Mouse (Mus musculus) embryo, embryonic 9.5 days (tissue): ENCODE measurements around the gene Nid1.

Experiments used
- DNase-seq: peaks from one replicate; pipeline ENCODE4 v3.0.0-alpha.2; 2017; ENCODE audit errors: extremely low spot score

The Nid1 gene

GRCm38 (mm10) chr13:13489861-13490260 lies 52.5 kb downstream of the Nid1 start:
- DNase-seq = no peak

- no peak for DNase-seq
These were observed 54.8 kb downstream of the Nid1 start for GRCm38 (mm10) chr13:13492151-13492550.

GRCm38 (mm10) chr13:13493517-13493916 lies 56.2 kb downstream of the Nid1 start:
- DNase-seq = no peak

GRCm38 (mm10) chr13:13498022-13498421 lies 60.7 kb downstream of the Nid1 start:
- DNase-seq = no peak

GRCm38 (mm10) chr13:13502406-13502805 lies 65.1 kb downstream of the Nid1 start:
- no peak for DNase-seq

GRCm38 (mm10) chr13:13503695-13504386 lies 66.5 kb downstream of the Nid1 start:
- no peak for DNase-seq

- DNase-seq = no peak
These were observed 67.7 kb downstream of the Nid1 start for GRCm38 (mm10) chr13:13505063-13505462.

GRCm38 (mm10) chr13:13506556-13506955 lies 69.2 kb downstream of the Nid1 start:
- DNase-seq = no peak

GRCm38 (mm10) chr13:13514861-13515260 lies 77.5 kb downstream of the Nid1 start:
- DNase-seq = no peak

- DNase-seq = peak; percentile 84
These were observed 79.2 kb downstream of the Nid1 start for GRCm38 (mm10) chr13:13516376-13517225.

GRCm38 (mm10) chr13:13518114-13518513 lies 80.8 kb downstream of the Nid1 start:
- no peak for DNase-seq

GRCm38 (mm10) chr13:13520436-13520835 lies 83.1 kb downstream of the Nid1 start:
- no peak for DNase-seq

- DNase-seq = no peak
These were observed 86.6 kb downstream of the Nid1 start for GRCm38 (mm10) chr13:13523625-13524584.

GRCm38 (mm10) chr13:13525205-13525604 lies 87.9 kb downstream of the Nid1 start:
- DNase-seq = no peak

GRCm38 (mm10) chr13:13525877-13526276 lies 88.5 kb downstream of the Nid1 start:
- no peak for DNase-seq

- no peak for DNase-seq
These were observed 91.8 kb downstream of the Nid1 start for GRCm38 (mm10) chr13:13529115-13529542.

- no peak for DNase-seq
These were observed 93.6 kb downstream of the Nid1 start for GRCm38 (mm10) chr13:13530913-13531312.

- DNase-seq = no peak
These were observed 94.6 kb downstream of the Nid1 start for GRCm38 (mm10) chr13:13531923-13532322.

- no peak for DNase-seq
These were observed 99.2 kb downstream of the Nid1 start for GRCm38 (mm10) chr13:13536555-13536954.

- no peak for DNase-seq
These were observed 100.1 kb downstream of the Nid1 start for GRCm38 (mm10) chr13:13537272-13538015.
